Mouse (Mus musculus) stomach, postnatal 0 days (tissue): ENCODE data around the gene Slc4a4.

Source experiments
- CTCF ChIP-seq: IDR thresholded peaks from 2 replicates; pipeline ENCODE4 v1.5.1; 2016; ENCODE audit warnings: antibody characterized with exemption, low read depth, mild to moderate bottlenecking, moderate library complexity
- EP300 ChIP-seq: optimal IDR thresholded peaks from 2 replicates; pipeline ENCODE3; 2016; ENCODE audit warnings: antibody characterized with exemption

DNA sequence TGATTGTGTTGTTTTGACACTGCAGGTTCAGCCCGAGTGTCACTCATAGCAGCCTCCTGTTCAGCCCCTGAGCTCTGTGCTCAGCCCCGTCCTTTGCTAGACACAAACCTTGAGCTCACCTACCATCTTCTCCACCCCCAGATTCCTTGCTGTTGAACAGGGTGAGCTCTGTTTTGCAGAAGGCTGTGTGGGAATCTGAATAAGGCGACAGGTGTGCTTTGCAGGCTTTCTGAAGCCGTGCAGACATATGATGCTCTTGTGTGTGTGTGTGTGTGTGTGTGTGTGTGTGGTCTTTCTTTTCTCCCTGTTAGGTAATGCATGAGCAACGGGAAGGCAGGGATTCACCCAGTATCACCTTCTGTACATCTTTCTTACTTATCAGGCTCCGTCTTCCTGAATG is 241.6 kb downstream of the Slc4a4 start:
- TF ChIP-seq EP300 (no peak), CTCF (no peak)
